Mouse (Mus musculus): ENCODE data around the gene Stambp. TPM values are rescaled to one million over a fixed set of nuclear protein-coding genes. Genes with fewer than 3 reads are reported as not detected.
"Not testable (repeated sequence)": the region's sequence is repeated elsewhere in the genome, so short reads cannot be mapped to it uniquely, and the experiment has no call there.

Gene Stambp
- polyA plus RNA-seq, 1 experiment from 2014 or later, result 14.6 TPM

DNA sequence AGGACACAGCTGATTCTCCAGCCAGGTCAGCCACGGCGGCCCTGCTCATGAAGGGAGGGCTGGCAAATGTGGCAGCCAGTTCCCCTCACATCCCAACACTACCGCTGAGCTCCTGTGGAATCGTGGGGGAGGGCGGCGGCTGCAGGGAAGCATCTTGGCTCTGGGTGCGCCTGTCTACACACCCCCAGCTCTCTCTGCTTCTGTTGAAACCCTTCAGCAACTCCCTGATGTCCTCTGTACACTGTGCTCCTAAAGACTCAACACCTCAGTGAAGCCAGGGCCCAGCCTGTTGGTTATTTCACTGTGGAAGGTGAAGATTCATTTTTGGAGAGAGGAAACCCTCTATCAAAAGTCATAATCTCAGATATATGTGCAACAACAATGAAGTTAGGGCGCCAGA is 19.5 kb upstream of the Stambp start:
- no peak for DNase-seq (ENCODE audit: low spot score)
- no peak overlapping the region for H3K4me3 ChIP-seq
- H3K4me1 ChIP-seq, result no peaks in the 10 kb centered on the region
- 76% methylated on average over 8 of the region's 8 CpGs for WGBS
- H3K9me3 ChIP-seq, result no peaks in the 10 kb centered on the region
- no peaks in the 10 kb centered on the region for H3K36me3 ChIP-seq (replicated peaks)
- no peak overlapping the region for H3K27ac ChIP-seq (replicated peaks)
- H3K27me3 ChIP-seq (replicated peaks; ENCODE audit: low read depth, poor library complexity, severe bottlenecking), result no peaks in the 10 kb centered on the region

DNA sequence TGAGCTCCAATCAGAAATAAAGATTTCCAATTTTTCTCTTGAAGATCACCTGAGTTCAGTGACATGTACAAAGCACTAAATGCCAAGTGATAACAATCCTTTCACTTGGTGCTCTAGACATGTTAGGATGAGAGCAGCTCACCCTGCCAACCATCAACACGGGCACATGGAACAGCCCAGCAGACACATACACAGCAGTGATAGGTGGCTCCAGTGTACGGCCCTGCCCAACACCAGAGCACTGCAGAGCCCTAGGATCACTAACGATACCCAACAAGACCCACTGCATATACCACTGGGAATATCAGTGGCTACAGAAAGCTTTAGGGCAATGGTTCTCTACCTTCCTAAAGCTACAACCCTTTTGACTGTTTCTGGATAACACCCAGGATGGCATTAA is 17.8 kb upstream of the Stambp start:
- no peaks in the 10 kb centered on the region for H3K36me3 ChIP-seq (replicated peaks)
- WGBS, result 86% methylated on average over 3 of the region's 3 CpGs
- no peaks in the 10 kb centered on the region for H3K4me1 ChIP-seq
- no peak overlapping the region for H3K27ac ChIP-seq (replicated peaks)
- H3K9me3 ChIP-seq, result no peaks in the 10 kb centered on the region
- H3K27me3 ChIP-seq (replicated peaks; ENCODE audit: low read depth, poor library complexity, severe bottlenecking), result no peaks in the 10 kb centered on the region
- H3K4me3 ChIP-seq, result no peak overlapping the region
- no peak for DNase-seq (ENCODE audit: low spot score)

DNA sequence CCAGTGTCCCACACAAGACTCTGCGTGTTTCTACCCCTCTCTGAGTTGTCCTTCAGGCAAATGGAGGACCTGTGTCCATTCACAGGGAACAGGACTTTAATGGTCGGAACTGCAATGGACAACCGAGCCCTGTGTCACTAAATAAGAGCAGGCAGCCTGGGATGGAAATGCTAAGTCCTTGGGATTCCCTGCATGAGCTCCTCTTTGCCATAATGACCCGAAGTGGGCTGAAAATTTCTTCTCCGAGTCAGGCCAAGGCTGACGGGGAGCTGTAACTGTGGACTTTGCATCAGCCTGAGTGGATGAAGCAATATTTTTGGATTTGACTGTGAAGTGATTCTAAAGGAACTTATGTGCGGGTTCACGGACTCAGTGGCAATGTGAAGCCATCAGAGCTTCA is 14.7 kb upstream of the Stambp start:
- 86% methylated on average over 8 of the region's 8 CpGs for WGBS
- H3K36me3 ChIP-seq (replicated peaks), result not testable (repeated sequence)

DNA sequence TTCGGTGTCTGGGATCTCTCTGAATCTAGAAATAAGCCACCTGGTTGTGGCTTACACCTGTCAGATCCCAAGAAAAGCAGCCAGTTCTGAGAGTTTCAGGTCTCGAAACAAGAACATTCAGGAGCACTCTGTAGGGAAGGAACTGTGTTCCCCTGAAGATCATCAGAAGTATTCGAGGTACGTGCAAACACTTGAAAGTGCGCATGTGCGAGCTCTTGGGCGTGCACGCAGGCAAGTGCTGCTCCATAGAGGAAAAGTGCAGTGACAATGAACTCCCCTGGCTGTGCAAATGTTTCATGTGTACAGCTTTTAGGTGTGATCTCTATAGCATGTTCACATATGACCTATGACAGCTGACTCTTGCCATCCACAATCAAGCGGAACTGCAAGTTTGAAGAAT is 12.8 kb upstream of the Stambp start:
- 86% methylated on average over 9 of the region's 9 CpGs for WGBS
- not testable (repeated sequence) for H3K9me3 ChIP-seq; H3K4me3 ChIP-seq; DNase-seq (ENCODE audit: low spot score); H3K27ac ChIP-seq (replicated peaks); H3K4me1 ChIP-seq; H3K36me3 ChIP-seq (replicated peaks)
- H3K27me3 ChIP-seq (replicated peaks; ENCODE audit: low read depth, poor library complexity, severe bottlenecking), result peaks cover 27% of the 10 kb centered on the region

More for the DNA sequence above, 14.7 kb upstream of the Stambp start:
- not testable (repeated sequence) for DNase-seq (ENCODE audit: low spot score); H3K27ac ChIP-seq (replicated peaks); H3K4me3 ChIP-seq; H3K9me3 ChIP-seq; H3K4me1 ChIP-seq
- H3K27me3 ChIP-seq (replicated peaks; ENCODE audit: low read depth, poor library complexity, severe bottlenecking), result peaks cover 12% of the 10 kb centered on the region

DNA sequence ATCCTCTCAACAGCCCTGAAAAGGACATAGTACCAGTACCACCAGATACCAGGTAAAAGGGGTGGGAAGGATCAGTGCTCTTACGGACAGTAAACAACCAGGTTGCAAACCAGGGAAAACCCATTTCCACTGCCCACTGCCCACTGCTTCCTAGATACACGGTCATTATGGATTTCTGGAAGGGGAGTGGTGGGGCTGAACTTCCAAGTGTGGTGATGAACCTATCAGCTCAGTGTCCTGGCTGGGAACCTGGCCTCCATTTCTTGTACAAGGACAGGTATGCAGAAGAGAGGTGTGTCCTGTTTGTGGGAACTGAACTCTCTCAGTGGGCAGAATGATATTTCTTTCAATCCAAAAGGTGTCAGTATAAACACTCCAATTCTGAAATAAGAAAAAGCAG is 11.1 kb upstream of the Stambp start:
- Histone ChIP-seq H3K36me3 (replicated peaks) (no peaks in the 10 kb centered on the region), H3K9me3 (no peaks in the 10 kb centered on the region), H3K4me1 (peaks cover 5% of the 10 kb centered on the region; the same call in 1 of the 2 replicates), H3K27me3 (replicated peaks; ENCODE audit: low read depth, poor library complexity, severe bottlenecking) (peaks cover 37% of the 10 kb centered on the region), H3K4me3 (no peak overlapping the region), H3K27ac (replicated peaks) (no peak overlapping the region)
- 68% methylated on average over 2 of the region's 2 CpGs for WGBS
- no peak for DNase-seq (ENCODE audit: low spot score)

DNA sequence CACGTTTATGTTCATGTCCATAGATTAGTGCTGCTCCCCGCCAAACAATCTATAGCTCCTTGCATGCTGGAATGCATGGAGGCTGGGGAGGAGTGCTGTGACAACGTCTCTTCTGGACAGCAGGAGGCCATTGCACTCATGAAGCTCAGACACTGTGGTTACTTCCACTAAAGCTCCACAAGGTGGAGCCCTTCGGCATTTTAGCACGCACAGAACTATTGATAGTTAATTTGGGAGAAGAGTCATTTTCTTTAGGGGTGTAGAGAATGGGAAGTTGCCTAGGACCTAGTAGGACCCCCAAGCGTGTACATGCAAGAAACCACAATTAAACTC is 10.4 kb upstream of the Stambp start:
- DNase-seq (ENCODE audit: low spot score), result peak; percentile 54
- WGBS, result 3% methylated on average over 6 of the region's 6 CpGs
- peaks cover 5% of the 10 kb centered on the region; the same call in 1 of the 2 replicates for H3K4me1 ChIP-seq
- H3K27ac ChIP-seq (replicated peaks), result no peak overlapping the region
- no peaks in the 10 kb centered on the region for H3K36me3 ChIP-seq (replicated peaks)
- H3K9me3 ChIP-seq, result no peaks in the 10 kb centered on the region
- peaks cover 37% of the 10 kb centered on the region for H3K27me3 ChIP-seq (replicated peaks; ENCODE audit: low read depth, poor library complexity, severe bottlenecking)
- H3K4me3 ChIP-seq, result peak overlapping the region; percentile 13; the same call in 1 of the 2 replicates

DNA sequence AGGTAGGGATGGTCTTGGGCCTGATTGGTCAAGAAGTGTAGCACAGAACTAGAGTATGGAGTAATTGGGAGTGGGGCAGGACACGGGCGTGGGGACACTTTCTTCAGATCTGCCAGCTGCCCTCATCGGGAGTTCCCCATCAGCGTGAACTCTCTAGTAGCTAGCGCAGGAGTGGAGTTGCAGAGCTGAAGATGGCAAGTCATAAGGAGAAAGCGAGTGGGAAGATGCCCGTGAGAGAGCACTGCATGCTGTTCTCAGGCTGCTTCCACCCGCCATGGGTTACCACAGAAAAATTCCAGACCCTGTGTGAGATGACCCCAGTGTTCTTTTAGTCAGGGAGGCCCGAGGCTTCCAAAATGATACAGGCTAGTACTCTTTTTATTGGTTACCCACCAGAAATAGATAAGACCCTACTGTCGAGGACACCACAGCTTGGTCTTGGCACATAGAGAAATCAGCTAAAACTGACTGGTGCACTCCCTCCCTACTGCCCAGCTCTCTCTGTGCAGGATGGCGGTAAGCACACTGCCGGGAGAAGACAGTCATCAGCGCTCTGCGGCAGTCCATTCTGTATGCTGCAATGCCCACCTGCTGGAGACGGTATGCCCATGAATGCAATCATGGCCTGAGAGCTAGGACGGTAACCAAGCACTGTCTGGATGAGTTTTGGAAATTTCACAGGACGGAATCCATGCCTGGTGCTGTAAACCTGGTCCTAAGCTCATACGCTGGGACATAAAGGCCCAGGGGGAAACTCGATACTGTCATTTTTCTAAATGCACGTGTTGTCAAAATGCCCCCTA is 9.8 kb upstream of the Stambp start:
- H3K27ac ChIP-seq (replicated peaks), result no peak overlapping the region
- peak overlapping the region; percentile 13; the same call in 1 of the 2 replicates for H3K4me3 ChIP-seq
- peaks cover 5% of the 10 kb centered on the region; the same call in 1 of the 2 replicates for H3K4me1 ChIP-seq
- H3K36me3 ChIP-seq (replicated peaks), result no peaks in the 10 kb centered on the region
- no peaks in the 10 kb centered on the region for H3K9me3 ChIP-seq
- peaks cover 37% of the 10 kb centered on the region for H3K27me3 ChIP-seq (replicated peaks; ENCODE audit: low read depth, poor library complexity, severe bottlenecking)
- DNase-seq (ENCODE audit: low spot score), result no peak
- WGBS, result 42% methylated on average over 20 of the region's 20 CpGs

DNA sequence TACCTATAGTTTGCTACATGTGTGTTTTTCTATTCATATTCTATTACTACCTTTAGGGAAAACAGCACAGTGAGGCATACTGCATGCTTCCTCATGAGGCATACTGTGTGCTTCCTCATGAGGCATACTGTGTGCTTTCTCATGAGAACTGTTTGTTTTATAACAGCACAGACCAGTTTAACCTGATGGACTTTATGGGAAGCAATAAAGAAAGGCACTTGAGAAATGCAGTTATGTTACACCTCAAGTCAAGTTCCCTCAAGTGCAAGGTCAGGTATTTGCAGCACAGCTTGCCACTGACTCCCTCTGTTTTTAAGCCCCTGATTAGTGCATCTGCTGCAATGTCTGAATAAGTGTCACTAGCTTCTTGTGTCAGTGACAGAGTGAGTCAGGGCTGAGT is 5.0 kb upstream of the Stambp start:
- Histone ChIP-seq H3K4me1 (peaks cover 7% of the 10 kb centered on the region), H3K27me3 (replicated peaks; ENCODE audit: low read depth, poor library complexity, severe bottlenecking) (peaks cover 40% of the 10 kb centered on the region), H3K27ac (replicated peaks) (no peak overlapping the region), H3K9me3 (no peaks in the 10 kb centered on the region), H3K4me3 (no peak overlapping the region), H3K36me3 (replicated peaks) (no peaks in the 10 kb centered on the region)
- DNase-seq (ENCODE audit: low spot score), result no peak

DNA sequence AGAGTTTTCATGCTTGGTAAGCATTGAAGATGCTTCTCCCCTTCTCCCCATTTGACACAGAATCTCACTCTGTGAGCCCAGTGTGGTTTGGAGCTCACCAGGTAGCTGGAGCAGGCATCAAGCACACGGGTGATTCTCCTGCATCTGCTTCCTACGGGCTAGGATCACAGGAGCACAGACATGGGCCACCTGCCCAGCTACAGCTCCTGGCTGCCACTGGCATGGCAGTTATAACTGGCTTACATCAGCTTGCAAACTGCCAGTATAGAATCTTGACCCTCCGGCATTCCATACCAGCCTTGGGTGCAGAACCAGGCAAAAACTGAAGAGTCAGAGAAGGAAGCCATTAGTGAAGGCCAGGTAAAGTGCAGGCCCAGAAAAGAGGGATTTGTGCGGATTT is 3.1 kb upstream of the Stambp start:
- H3K4me1 ChIP-seq, result peaks cover 16% of the 10 kb centered on the region
- no peaks in the 10 kb centered on the region for H3K36me3 ChIP-seq (replicated peaks)
- H3K27me3 ChIP-seq (replicated peaks; ENCODE audit: low read depth, poor library complexity, severe bottlenecking), result peaks cover 23% of the 10 kb centered on the region; the same call in 1 of the 2 replicates
- WGBS, result 77% methylated on average over 4 of the region's 4 CpGs
- no peaks in the 10 kb centered on the region for H3K9me3 ChIP-seq
- no peak for DNase-seq (ENCODE audit: low spot score)
- no peak overlapping the region for H3K4me3 ChIP-seq
- no peak overlapping the region for H3K27ac ChIP-seq (replicated peaks)

DNA sequence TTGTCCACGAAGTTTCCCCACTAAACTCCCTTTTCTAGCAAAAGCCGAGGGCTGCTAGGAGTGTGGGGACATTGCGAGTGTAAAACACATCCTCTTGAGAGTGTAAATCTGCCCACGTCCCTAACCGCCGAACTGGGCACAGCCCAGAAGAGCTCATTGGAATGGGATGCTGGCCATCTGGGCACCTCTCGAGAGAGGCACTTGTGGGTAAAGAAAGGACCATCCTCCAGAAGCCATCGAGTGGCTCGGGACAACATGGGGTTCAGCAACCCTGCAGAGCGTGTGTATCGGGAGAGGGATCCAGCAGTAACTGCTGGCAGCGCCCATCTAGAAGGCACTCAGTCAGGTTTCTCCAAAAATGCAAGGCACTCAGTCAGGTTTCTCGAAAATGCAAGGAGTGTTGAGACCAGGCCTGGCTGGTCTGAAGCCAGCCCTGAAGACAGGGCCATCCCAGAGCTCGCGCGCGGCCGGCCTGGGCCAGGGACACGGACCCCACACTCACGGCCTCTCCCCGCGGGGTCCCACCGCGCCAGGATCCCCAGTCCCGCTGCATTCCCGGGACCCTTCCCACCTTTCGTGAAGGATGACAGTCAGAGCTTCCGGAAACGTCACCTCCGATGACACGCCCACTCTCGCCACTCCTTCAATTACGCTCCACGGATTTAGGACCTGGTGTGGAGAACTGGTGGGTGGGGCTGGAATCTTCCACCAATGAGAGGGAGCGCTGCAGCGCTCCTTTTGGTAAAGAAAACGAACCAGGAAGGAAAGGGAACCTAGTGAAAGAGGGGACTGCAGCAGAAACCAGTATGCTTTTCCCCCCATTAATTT is 475 bp downstream of the Stambp start:
- DNase-seq (ENCODE audit: low spot score), result peak; percentile 90
- Histone ChIP-seq H3K27ac (replicated peaks) (peak overlapping the region; percentile 82), H3K9me3 (no peaks in the 10 kb centered on the region), H3K4me1 (peaks cover 16% of the 10 kb centered on the region), H3K27me3 (replicated peaks; ENCODE audit: low read depth, poor library complexity, severe bottlenecking) (0 out of 2 replicates have a peak, but pooled peaks cover 12% of the 10 kb centered on the region), H3K36me3 (replicated peaks) (peaks cover 11% of the 10 kb centered on the region), H3K4me3 (peak overlapping the region; percentile 89)
- WGBS, result 5% methylated on average over 37 of the region's 37 CpGs

DNA sequence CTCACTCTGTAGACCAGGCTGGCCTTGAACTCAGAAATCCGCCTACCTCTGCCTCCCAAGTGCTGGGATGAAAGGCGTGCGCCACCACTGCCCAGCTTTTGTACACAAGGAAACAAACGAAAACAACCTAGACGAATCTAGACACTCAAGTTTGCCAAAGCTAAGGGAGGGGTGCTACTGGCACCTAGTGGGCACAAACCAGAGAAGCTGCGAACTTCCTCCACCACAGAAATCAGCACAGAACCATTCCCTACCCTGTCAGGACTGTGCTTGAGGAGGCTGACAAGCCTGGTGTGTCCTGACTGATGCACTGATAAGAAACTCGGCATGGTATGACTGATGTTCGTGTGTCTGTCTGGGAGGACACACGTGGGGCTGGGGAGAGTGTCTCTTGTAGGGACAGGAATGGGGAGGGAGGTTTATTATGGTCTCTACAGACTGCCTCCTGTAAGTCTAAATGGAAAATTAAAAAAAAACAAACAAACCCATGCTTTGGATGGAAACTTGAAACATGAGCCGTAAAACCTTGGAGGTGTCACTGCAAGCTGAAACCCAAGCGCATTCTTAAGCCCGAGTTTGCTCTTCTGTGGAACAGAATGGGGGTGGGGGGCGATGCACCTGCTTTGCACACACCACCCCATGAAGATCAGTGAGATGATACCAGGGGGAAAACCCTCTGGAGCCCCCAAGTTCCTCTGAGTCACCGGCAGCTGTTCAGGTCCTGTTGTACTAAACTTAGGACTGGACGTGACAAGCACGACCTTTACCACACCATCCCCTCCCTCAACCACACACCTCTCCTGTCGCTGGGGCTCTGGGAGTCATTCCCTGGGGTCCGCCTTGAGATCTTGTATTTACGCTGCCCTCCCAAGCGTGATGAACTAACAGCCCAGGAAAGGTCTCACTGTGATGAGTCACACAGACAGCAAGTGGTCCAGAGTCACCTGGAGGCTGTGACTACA is 3.3 kb downstream of the Stambp start:
- H3K27me3 ChIP-seq (replicated peaks; ENCODE audit: low read depth, poor library complexity, severe bottlenecking), result 0 out of 2 replicates have a peak, but pooled peaks cover 7% of the 10 kb centered on the region
- peaks cover 16% of the 10 kb centered on the region for H3K4me1 ChIP-seq
- 72% methylated on average over 20 of the region's 20 CpGs for WGBS
- no peaks in the 10 kb centered on the region for H3K9me3 ChIP-seq
- DNase-seq (ENCODE audit: low spot score), result no peak
- no peak overlapping the region for H3K27ac ChIP-seq (replicated peaks)
- H3K36me3 ChIP-seq (replicated peaks), result peaks cover 11% of the 10 kb centered on the region
- no peak overlapping the region for H3K4me3 ChIP-seq

DNA sequence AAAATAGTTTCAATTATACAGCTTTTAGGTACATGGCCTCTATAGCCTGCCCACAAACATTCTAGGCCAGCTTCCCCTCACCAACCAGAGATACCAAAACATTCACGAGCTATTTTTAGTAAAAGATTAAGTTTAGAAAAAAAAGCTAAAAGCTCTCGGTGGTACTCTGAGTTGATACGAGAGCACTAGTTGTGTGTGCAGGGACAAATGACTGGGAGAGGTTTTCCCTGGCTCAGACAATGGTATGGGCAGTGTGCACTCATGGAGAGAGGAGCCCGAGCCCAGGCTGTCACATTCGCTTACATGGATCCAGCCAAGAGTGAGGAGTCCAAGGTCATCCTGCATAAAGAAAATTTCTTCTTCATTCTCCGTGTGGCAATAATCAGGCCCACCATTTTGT is 16.6 kb downstream of the Stambp start:
- WGBS, result 90% methylated on average over 6 of the region's 6 CpGs
- no peak overlapping the region for H3K4me3 ChIP-seq
- H3K9me3 ChIP-seq, result no peaks in the 10 kb centered on the region
- no peak for DNase-seq (ENCODE audit: low spot score)
- H3K36me3 ChIP-seq (replicated peaks), result peaks cover 56% of the 10 kb centered on the region
- H3K27me3 ChIP-seq (replicated peaks; ENCODE audit: low read depth, poor library complexity, severe bottlenecking), result no peaks in the 10 kb centered on the region
- H3K27ac ChIP-seq (replicated peaks), result no peak overlapping the region
- H3K4me1 ChIP-seq, result no peaks in the 10 kb centered on the region

Data from embryonic facial prominence, embryonic 10.5 days (tissue).